Mouse (Mus musculus) spleen, postnatal 36 days (tissue): ENCODE data around the gene Trpm1.
A peak's percentile ranks its signal among the peaks of the same experiment; 100 is the strongest.

ENCODE experiments used
- DNase-seq, 2 experiments: peaks; one replicate each; pipeline ENCODE4 v3.0.0; 2022; ENCODE audit warnings: low spot score in 2 of 2, mixed read lengths in 1 of 2

Gene Trpm1

GRCm38 (mm10) chr7:64234310-64234820, 80.7 kb downstream of the Trpm1 start:
- no peak for DNase-seq

- DNase-seq, result no peak
Observed at GRCm38 (mm10) chr7:64236521-64236920, 82.9 kb downstream of the Trpm1 start.

GRCm38 (mm10) chr7:64237747-64238146, 84.1 kb downstream of the Trpm1 start:
- DNase-seq, result no peak

GRCm38 (mm10) chr7:64238410-64239086, 84.9 kb downstream of the Trpm1 start:
- DNase-seq, result no peak

- no peak for DNase-seq
Observed at GRCm38 (mm10) chr7:64239138-64239805, 85.6 kb downstream of the Trpm1 start.

- peak in 1 of 2 experiments; percentile 6 for DNase-seq
Observed at GRCm38 (mm10) chr7:64239806-64240315, 86.2 kb downstream of the Trpm1 start.

- DNase-seq, result no peak
Observed at GRCm38 (mm10) chr7:64242424-64242823, 88.8 kb downstream of the Trpm1 start.

- no peak for DNase-seq
Observed at GRCm38 (mm10) chr7:64244371-64244770, 90.7 kb downstream of the Trpm1 start.

- DNase-seq, result no peak
Observed at GRCm38 (mm10) chr7:64246713-64247112, 93.1 kb downstream of the Trpm1 start.

GRCm38 (mm10) chr7:64248352-64248751, 94.7 kb downstream of the Trpm1 start:
- no peak for DNase-seq

- no peak for DNase-seq
Observed at GRCm38 (mm10) chr7:64249715-64250114, 96.1 kb downstream of the Trpm1 start.

- DNase-seq, result no peak
Observed at GRCm38 (mm10) chr7:64250417-64250816, 96.8 kb downstream of the Trpm1 start.

GRCm38 (mm10) chr7:64253736-64254135, 100.1 kb downstream of the Trpm1 start:
- no peak for DNase-seq

GRCm38 (mm10) chr7:64265502-64266279, 112.1 kb downstream of the Trpm1 start:
- no peak for DNase-seq

- DNase-seq, result no peak
Observed at GRCm38 (mm10) chr7:64266587-64266986, 113.0 kb downstream of the Trpm1 start.

- DNase-seq, result no peak
Observed at GRCm38 (mm10) chr7:64271926-64272325, 118.3 kb downstream of the Trpm1 start.

- no peak for DNase-seq
Observed at GRCm38 (mm10) chr7:64275518-64275917, 121.9 kb downstream of the Trpm1 start.

- DNase-seq, result no peak
Observed at GRCm38 (mm10) chr7:64276921-64277320, 123.3 kb downstream of the Trpm1 start.

GRCm38 (mm10) chr7:64278526-64278925, 124.9 kb downstream of the Trpm1 start:
- no peak for DNase-seq

GRCm38 (mm10) chr7:64279548-64279947, 125.9 kb downstream of the Trpm1 start:
- peak in 1 of 2 experiments; percentile 12 for DNase-seq

GRCm38 (mm10) chr7:64286566-64286965, 132.9 kb downstream of the Trpm1 start:
- DNase-seq, result no peak
